Mouse (Mus musculus) cerebellum, adult 8-10 months (tissue): ENCODE measurements around the gene Dhx34.
A peak's percentile ranks its signal among the peaks of the same experiment; 100 is the strongest.
"Not testable (repeated sequence)": the region's sequence is repeated elsewhere in the genome, so short reads cannot be mapped to it uniquely, and the experiment has no call there.

Source experiments
- DNase-seq: peaks from one replicate; pipeline ENCODE4 v3.0.0; 2022

The Dhx34 gene

GRCm38 (mm10) chr7:16221582-16222272 is at the start of gene Dhx34:
Dhx34 (minus strand) TSS chr7:16222037.
- DNase-seq, result peak; percentile 97

- DNase-seq, result no peak
These were observed 49.3 kb upstream of the Dhx34 start for GRCm38 (mm10) chr7:16271139-16271538.

- DNase-seq, result not testable (repeated sequence)
These were observed 44.8 kb upstream of the Dhx34 start for GRCm38 (mm10) chr7:16266593-16266992.

- no peak for DNase-seq
These were observed 44.0 kb upstream of the Dhx34 start for GRCm38 (mm10) chr7:16265856-16266255.

GRCm38 (mm10) chr7:16263843-16264242 is 42.0 kb upstream of the Dhx34 start:
- no peak for DNase-seq

- DNase-seq, result peak; percentile 78
These were observed 41.4 kb upstream of the Dhx34 start for GRCm38 (mm10) chr7:16263015-16263787.

- DNase-seq, result no peak
These were observed 39.3 kb upstream of the Dhx34 start for GRCm38 (mm10) chr7:16261097-16261496.

GRCm38 (mm10) chr7:16259110-16259590 is 37.3 kb upstream of the Dhx34 start, which contains the start of gene C5ar1:
C5ar1 (minus strand) TSS chr7:16259540.
- DNase-seq, result no peak

GRCm38 (mm10) chr7:16257830-16258229 is 36.0 kb upstream of the Dhx34 start:
- no peak for DNase-seq

GRCm38 (mm10) chr7:16255963-16256362 is 34.1 kb upstream of the Dhx34 start:
- not testable (repeated sequence) for DNase-seq

GRCm38 (mm10) chr7:16254195-16254594 is 32.4 kb upstream of the Dhx34 start:
- DNase-seq, result no peak

- no peak for DNase-seq
These were observed 28.9 kb upstream of the Dhx34 start for GRCm38 (mm10) chr7:16250687-16251086.

- no peak for DNase-seq
These were observed 24.1 kb upstream of the Dhx34 start for GRCm38 (mm10) chr7:16245958-16246357.

GRCm38 (mm10) chr7:16244067-16244466 is 22.2 kb upstream of the Dhx34 start, which contains the start of gene C5ar2:
C5ar2 (minus strand) TSS chr7:16244154.
- no peak for DNase-seq

GRCm38 (mm10) chr7:16242198-16242597 is 20.4 kb upstream of the Dhx34 start:
- no peak for DNase-seq

- no peak for DNase-seq
These were observed 19.9 kb upstream of the Dhx34 start for GRCm38 (mm10) chr7:16241787-16242186.

GRCm38 (mm10) chr7:16240978-16241303 is 19.1 kb upstream of the Dhx34 start:
- no peak for DNase-seq

- no peak for DNase-seq
These were observed 18.6 kb upstream of the Dhx34 start for GRCm38 (mm10) chr7:16240281-16240977.

- peak; percentile 54 for DNase-seq
These were observed 17.7 kb upstream of the Dhx34 start for GRCm38 (mm10) chr7:16239554-16239997.

- no peak for DNase-seq
These were observed 8.0 kb upstream of the Dhx34 start for GRCm38 (mm10) chr7:16229869-16230268.

GRCm38 (mm10) chr7:16213986-16214385 is 7.9 kb downstream of the Dhx34 start:
- DNase-seq, result no peak

GRCm38 (mm10) chr7:16213196-16213595 is 8.6 kb downstream of the Dhx34 start:
- DNase-seq, result no peak

- DNase-seq, result no peak
These were observed 10.9 kb downstream of the Dhx34 start for GRCm38 (mm10) chr7:16210862-16211365.
